Mouse (Mus musculus): ENCODE measurements around the gene Sdc3.

Sdc3 gene

GRCm38 (mm10) chr4:130794771-130795170 lies 2.4 kb downstream of the Sdc3 start:
- no peak for DNase-seq (ENCODE audit: low read depth)

DNA sequence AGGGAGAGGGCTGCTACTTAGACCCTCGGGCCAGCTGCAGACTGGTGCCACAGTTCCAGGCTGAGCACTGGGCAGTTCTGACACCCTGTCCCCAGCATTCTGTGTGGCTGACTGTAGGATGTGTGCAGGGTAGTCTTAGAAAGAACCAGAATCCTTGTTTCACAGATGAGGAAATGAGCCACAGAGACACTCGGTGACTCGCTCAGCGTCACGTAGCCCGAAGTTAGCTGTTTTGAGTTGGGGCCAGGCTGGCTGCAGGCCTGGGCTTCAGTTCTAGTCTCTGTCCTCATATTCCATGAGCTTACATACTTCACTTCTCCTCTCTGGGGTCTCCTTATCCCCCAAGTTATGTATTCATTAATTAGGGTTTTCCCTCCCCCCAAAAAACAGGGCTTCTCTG lies 3.6 kb downstream of the Sdc3 start:
- no peak for DNase-seq (ENCODE audit: low read depth)

DNA sequence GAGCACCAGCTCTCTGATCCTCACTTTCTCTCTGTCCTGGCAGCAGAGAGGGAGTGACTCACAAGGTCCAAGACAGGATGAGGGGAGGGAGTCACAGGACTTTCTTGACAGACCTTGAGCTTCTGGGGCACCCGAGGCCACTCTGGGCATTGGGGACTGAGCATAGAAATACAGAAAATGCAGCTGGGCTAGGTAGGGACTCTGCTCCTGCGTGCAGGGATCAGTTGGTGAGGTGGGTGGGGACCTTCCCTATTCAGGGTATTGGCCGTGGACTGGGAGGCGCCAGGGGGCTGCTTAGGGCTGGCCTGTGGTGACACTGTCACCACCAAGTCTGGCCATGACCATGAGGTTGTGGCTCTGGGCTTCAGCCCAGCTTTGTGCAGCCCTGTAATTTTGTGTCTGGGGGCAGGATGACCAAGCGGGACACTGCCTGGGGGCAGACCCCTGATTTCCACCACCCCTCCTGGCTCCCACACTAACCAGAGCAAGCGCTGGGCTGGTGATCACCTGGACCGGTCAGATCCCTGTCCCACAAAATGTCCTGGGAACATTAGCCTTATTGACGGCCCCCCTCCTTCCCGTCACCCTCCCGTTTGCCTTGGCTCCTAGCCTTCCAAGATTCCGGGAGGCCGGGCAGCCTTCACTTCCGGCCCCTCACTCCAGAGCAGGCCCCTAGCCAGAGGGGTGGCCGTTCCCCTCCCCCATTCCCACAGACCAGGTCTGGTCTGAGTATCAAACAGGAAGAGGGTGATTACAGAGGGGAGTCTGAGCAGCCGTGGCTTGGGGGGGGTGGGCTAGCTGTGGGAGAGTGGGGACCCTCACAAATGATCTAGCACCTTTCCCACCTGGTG lies 5.1 kb downstream of the Sdc3 start:
- DNase-seq (ENCODE audit: low read depth): no peak

DNA sequence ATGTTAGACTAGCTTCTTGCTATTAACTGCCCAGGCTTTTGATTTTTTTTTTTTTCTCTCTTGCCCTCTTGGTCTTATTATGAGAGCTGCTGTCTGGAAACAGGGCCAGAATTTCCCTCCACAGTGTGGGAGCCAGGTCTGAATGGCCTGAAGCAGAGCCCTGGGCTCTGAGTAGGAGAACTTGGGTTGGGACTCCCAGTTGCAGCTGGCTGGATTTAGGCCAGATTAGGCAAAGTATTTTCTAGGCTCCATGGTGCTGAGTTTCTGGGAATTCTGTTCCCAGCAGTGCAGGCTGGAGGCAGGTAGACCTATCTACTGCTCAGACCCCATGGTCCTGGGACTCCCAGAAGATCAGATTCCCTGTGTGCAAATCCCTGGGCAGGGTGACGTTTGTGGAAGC lies 6.1 kb downstream of the Sdc3 start:
- DNase-seq (ENCODE audit: low read depth): no peak

GRCm38 (mm10) chr4:130799118-130799517 lies 6.8 kb downstream of the Sdc3 start:
- no peak for DNase-seq (ENCODE audit: low read depth)

DNA sequence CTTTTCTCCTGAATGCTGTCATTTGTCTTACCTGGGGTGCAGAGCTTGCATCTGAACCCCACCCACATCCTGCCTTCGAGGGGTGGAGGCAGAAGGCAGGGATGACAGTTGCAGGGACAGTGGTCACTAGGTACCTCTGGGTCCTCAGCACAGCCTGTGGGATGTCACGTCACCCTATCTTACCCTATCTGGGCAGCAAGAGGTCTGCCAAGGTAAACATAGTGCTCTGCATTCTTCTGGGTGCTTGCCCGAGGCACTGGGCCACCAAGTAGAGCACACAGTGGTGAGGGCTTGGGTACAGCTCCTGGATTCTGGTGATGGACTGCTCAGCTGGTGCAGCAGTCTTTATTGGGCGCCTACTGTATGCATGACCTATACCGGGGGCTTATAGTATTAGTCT lies 7.2 kb downstream of the Sdc3 start:
- no peak for DNase-seq (ENCODE audit: low read depth)

- DNase-seq (ENCODE audit: low read depth): no peak
These were observed 7.8 kb downstream of the Sdc3 start for GRCm38 (mm10) chr4:130800147-130800546.

GRCm38 (mm10) chr4:130801198-130801597 lies 8.9 kb downstream of the Sdc3 start:
- no peak for DNase-seq (ENCODE audit: low read depth)

DNA sequence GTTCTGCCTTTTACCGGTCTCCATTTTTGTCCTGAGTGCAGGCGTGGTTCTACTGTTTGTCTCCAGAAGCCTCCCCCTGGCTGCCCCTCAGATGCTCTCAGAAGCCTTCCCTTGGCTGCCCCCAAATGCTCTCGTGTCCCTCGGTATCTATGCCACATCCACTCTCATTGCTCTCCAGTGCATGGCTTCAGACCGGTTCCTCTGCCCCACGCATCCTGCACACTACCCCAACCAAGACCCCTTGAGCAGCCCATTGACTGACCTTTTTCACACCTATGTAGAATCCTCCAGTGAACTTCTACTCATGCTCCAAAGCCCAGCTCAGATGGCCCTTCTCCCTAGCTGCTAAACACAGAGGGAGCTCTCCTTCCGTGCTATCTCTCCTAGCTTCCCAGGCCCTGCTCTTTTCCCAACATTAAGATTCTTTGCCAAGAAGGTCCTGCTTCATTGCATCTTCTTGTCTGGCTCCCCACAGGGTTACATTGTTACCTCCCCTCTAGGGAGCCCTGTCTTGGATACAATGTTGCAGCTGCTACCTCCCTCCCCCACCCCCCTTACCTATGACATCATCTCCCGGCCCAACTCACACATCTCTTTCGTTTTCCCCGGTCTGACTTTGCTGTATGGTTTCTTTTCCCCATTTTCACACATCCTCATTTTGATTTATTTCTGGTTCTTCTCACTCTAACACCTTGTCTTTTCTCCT lies 9.4 kb downstream of the Sdc3 start:
- DNase-seq (ENCODE audit: low read depth): no peak

- no peak for DNase-seq (ENCODE audit: low read depth)
These were observed 11.3 kb downstream of the Sdc3 start for GRCm38 (mm10) chr4:130803591-130803990.

DNA sequence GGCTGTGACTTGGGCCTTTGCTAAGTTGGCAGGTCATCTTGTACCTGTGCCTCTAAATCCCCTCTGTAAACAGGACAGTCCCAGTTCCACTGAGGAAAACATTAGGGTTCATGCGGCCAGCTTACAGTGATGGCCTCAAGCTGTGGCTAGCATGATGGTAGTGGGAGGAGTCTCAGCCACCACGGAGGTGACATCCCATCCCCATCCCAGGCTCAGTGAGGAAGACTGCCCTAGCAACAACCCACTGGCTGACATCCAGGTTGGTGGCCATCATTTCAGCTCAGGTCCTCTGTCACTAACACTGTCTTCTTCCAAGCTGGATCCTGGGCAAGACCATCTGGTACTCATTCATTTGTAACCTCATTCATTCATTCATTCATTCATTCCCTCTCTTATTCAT lies 12.0 kb downstream of the Sdc3 start:
- no peak for DNase-seq (ENCODE audit: low read depth)

- no peak for DNase-seq (ENCODE audit: low read depth)
These were observed 12.5 kb downstream of the Sdc3 start for GRCm38 (mm10) chr4:130804771-130805361.

GRCm38 (mm10) chr4:130805746-130806145 lies 13.4 kb downstream of the Sdc3 start:
- DNase-seq (ENCODE audit: low read depth): no peak

DNA sequence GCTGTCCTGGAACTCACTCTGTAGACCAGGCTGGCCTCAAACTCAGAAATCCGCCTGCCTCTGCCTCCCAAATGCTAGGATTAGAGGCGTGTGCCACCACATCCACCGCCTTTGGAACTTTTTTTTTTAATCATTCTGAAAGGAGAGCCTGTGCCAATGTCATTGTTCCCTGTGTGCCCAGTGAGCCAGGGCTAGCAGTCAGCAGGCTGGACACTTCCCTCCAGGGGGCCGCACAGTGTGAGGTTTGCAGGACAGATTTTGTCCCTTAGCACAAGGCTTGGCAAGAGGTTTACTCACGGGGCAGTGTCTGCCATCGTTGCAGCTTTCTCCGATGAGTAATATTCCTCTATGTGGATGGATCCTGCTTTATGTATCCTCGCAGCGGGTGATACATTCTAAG lies 14.4 kb downstream of the Sdc3 start:
- DNase-seq (ENCODE audit: low read depth): no peak

- no peak for DNase-seq (ENCODE audit: low read depth)
These were observed 17.4 kb downstream of the Sdc3 start for GRCm38 (mm10) chr4:130809784-130810183.

- DNase-seq (ENCODE audit: low read depth): no peak
These were observed 18.5 kb downstream of the Sdc3 start for GRCm38 (mm10) chr4:130810845-130811244.

- DNase-seq (ENCODE audit: low read depth): no peak
These were observed 19.0 kb downstream of the Sdc3 start for GRCm38 (mm10) chr4:130811385-130811784.

DNA sequence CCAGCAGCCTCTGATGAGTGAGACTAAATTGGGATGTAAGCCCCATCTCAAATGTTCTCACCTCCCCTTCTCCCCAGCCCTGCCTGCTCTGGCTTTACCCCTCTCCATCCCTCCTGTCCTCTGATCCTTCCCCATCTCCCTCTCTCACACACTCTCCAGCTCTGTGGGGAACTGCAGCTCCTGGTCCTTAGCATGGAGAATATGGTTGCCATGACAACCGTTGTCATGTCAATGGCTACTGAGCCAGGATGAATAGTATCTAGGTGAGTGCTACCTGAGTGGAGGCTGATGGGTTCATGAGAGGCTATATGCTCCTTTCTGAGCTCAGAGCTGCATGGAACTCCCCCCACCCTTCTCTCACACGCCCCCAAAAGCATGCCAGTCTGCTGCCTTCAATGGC lies 21.6 kb downstream of the Sdc3 start:
- no peak for DNase-seq (ENCODE audit: low read depth)

- no peak for DNase-seq (ENCODE audit: low read depth)
These were observed 22.5 kb downstream of the Sdc3 start for GRCm38 (mm10) chr4:130814742-130815330.

- DNase-seq (ENCODE audit: low read depth): no peak
These were observed 23.5 kb downstream of the Sdc3 start for GRCm38 (mm10) chr4:130815860-130816259.

- DNase-seq (ENCODE audit: low read depth): no peak
These were observed 27.5 kb downstream of the Sdc3 start for GRCm38 (mm10) chr4:130819806-130820205.

- no peak for DNase-seq (ENCODE audit: low read depth)
These were observed 28.4 kb downstream of the Sdc3 start for GRCm38 (mm10) chr4:130820594-130821255.
